Mouse (Mus musculus) layer of hippocampus, adult 9-10 months (tissue): ENCODE results near the gene Kcnf1.

Source experiments
- DNase-seq: peaks from one replicate; pipeline ENCODE4 v3.0.0; 2022; ENCODE audit warnings: low spot score

The Kcnf1 gene

DNA sequence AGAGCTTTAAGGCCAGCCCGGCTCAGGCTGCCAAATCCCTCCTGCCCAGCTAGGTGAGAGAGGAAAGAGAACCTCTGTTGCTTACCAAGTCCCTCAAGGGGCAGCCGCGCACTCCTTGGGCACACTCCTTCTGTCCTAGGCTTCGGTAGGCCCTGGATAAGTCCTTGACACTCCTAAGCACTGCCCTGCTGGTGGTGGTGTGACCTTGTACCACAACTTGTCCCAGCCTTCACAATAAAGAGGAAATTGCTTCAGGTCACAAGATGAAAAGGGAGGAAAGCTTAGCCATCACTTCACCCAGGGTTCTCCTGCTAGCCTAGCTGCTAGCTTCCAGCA lies at the start of gene Kcnf1:
Gene Kcnf1 (minus strand): TSS at position 132 of the 336 bp plus-strand sequence.
- no peak for DNase-seq

GRCm38 (mm10) chr12:17225012-17225411 lies 48.3 kb upstream of the Kcnf1 start:
- no peak for DNase-seq

DNA sequence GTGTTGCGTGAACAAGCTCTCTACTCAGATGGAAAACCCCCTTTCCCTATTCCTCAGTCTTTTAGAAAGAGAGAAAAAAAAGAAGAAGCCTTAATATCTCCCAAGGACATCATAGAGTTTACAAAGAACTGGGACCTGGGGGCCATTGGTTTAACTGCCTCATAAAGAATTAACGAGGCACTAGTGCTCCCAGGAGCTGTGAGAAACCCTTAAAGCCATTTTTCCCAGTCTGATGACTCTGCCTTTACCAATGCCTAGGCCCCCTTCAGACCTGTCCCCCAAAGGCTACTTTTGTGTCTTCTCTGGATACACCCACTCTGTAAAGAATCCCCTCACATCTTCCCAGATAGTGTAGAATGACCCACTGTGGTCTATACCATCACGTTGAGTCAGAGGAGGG lies 46.4 kb upstream of the Kcnf1 start:
- no peak for DNase-seq

DNA sequence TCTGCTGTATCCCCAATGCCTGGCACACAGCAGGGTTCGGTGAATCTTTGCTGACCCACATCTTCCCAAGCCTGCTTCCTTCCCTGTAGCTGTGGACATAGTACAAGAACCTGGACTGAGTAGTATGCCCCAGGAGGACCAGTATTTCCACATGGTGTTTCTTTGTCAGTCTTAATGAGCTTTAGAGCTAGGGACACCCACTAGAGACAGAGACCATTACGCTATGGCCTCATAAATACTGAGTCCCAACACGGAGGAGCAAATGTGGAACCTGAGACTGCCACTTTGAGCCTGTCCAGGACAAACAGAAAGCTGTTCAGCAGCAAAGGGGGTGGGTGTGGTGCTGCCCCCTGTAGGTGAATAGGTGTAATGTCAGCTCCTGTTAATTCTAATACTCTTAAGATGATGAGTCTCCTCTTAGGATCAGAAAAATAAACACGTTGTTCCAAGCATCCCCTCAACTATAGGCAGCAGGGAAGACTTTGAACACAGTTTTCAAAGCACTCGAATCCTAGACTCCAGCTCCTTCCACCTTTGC lies 45.3 kb upstream of the Kcnf1 start:
- DNase-seq, result no peak

DNA sequence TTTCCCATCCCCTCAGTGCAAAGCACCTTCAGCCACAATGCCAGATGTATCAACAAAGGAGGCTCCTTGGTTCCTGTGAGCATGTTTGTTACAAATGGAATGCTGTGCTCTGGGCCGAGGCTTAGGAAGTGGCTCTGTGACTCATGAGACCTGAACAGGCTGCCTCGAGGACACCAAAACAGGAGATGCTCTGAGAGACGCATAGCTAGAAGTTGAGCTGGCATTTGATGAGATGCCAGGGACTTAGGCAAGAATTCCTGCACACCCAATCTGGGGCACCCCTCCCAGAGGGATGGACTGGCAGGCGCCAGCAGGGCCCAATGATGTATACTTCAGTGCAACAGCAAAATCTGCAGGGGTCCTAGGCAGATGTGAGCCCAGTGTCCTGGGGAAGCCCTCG lies 43.9 kb upstream of the Kcnf1 start:
- DNase-seq, result no peak

- DNase-seq, result no peak
These were observed 42.4 kb upstream of the Kcnf1 start for GRCm38 (mm10) chr12:17219107-17219506.

DNA sequence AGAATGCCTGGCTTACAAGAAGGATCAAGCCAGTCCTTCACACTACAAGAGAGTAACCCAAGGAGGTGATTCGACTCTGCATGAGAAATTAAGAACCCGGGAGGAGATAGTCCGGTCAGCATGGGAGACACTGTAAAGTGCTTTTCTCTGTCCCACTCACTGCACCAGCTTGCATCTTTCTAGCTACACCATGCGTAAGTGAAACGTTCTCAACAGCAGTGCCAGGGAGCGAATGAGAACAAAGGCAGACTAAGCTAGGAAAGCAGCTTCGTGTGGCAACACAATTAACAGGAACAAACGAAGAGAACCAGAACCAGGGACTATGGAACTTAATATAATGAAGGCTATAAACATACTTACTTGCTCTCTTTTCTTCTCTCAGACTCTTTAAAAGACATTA lies 41.7 kb upstream of the Kcnf1 start:
- DNase-seq, result no peak

GRCm38 (mm10) chr12:17215751-17216150 lies 39.1 kb upstream of the Kcnf1 start:
- DNase-seq, result no peak

GRCm38 (mm10) chr12:17202492-17203322 lies 26.0 kb upstream of the Kcnf1 start:
- no peak for DNase-seq

DNA sequence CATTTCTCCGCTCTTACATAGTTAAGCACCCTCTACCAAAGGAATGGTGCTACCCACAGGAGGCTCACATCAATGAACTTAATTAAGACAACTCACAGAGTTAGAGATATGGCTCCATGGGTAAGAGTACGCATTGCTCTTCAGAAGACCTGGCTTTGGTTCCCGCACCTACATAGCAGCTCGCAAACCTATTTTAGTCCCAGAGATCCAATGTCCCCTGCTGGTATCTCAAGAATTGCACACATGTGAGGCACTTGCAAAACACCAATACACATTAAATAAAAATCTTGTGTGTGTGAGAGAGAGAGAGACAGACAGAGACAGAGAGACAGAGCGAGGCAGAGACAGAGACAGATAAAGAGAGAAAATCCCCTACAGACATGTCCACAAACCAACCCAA lies 21.9 kb upstream of the Kcnf1 start:
- DNase-seq, result no peak

- DNase-seq, result peak; percentile 48
These were observed 17.5 kb upstream of the Kcnf1 start for GRCm38 (mm10) chr12:17194140-17194539.

- no peak for DNase-seq
These were observed 16.6 kb upstream of the Kcnf1 start for GRCm38 (mm10) chr12:17193311-17193710.

DNA sequence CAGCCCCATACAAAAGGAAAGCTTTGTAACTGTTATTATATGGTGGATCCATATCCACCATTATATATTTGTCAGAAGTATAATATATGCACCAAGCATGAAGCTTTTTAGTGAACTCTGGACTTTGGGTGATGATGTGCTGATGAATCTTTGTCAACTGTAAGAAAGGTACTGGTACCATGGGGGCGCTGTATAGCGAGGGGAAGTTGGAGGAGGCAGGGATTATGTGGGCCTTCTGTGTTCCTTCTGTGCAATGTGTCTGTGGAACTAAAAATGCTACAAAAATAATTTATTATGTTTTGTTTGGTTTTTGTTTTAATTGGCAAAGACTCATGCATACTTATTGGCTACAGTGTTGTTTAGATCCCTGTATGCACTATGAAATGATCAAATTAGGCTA lies 16.2 kb upstream of the Kcnf1 start:
- no peak for DNase-seq

DNA sequence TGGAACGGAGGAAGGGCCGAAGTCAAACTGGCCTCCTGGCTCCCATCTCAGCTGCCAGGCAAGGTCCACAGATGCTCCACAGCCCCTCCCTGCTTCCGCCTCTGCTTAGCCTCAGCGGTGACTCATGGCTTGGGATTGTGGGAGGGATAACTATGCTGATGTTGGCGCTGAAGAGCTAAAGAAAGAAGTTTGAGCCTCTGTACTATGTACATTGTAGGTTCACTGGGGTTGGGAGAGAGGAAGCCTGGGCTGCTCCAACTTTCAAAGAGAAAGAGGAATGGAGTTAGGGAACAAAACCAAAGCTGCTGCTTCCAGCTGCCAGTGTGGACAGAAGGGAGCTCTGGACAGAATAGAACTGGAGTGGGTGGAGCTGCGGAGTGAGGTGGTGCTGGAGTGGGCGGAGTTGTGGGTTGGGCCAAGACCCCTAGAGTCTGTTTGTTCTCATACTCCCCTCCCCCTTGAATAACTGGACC lies 7.7 kb upstream of the Kcnf1 start:
- no peak for DNase-seq

- DNase-seq, result no peak
These were observed 7.1 kb upstream of the Kcnf1 start for GRCm38 (mm10) chr12:17183788-17184187.

DNA sequence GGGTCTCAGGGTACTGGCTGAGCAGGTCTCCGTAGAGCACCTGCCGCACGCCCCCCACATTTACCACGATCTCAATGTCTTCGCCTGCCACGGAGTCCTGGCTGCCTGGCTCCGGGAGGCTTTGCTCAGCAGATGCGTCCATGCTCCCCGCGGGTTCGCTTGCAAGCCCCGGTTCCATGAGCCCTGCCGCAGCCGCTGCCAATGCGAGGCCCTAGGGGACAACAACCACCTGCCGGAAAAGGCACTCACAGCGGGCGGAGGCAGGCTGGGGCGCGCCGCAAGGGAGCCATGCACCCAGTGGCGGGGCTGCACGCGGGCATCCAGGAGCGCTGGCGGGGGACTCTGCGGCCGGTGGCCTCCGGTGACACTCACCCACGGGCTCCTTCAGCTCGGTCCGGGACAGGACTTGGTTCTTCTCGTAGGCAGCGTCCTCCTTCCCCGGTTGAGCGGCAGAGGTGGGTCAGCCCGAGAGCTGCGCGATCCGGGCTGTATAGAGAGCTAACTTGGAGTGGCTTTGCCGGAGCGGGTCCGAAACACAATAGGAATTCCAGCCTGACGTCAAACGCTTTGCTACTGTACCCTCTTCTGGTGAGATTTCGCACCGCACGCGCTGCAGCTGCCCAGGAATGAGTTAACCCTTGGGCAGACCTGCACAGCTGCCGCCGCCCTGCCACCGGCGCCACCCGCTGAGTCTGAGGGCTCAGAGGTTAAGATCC lies 489 bp downstream of the Kcnf1 start:
- no peak for DNase-seq

DNA sequence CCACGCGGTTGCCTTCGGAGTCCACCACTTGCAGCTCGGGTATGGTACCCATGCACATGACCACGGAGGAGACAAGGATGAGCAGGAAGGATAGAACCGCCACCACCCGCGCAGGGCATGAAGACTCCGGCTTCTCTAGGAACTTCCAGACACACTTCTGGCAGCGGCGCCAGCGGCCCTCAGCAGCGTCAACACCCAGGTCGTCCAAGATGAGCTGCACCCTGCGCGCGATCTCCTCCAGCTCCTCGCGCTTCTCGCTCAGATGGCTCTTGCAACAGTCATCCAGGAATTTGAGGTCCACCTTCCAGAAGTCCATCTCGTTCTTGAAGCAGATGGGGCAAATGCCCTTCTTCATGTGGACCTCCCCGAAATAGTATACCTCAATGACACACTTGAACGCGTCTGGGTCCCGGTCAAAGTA lies 1.1 kb downstream of the Kcnf1 start:
- DNase-seq, result no peak

- DNase-seq, result no peak
These were observed 1.6 kb downstream of the Kcnf1 start for GRCm38 (mm10) chr12:17175124-17175523.

- DNase-seq, result no peak
These were observed 2.4 kb downstream of the Kcnf1 start for GRCm38 (mm10) chr12:17174134-17174893.

DNA sequence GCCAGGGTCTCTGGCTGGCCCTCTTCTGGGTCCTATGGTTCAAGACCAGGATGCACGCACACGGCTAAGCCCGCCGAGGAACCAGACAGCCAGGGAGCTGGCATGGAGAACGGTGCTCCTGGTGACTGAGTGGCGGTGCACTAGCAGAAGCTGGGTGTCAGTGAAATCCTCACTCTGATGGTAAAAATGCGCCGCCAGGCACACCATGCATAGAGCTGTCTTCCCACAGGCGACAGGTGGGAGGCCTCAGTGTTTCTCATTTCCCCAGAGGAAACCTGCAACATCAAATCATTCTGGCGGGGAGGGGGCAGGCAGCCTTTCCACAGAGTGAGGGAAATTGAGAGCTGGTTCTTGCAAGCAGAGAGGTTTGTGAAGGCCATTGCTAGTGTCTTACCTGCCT lies 6.3 kb downstream of the Kcnf1 start:
- no peak for DNase-seq

GRCm38 (mm10) chr12:17166116-17166515 lies 10.6 kb downstream of the Kcnf1 start:
- no peak for DNase-seq

DNA sequence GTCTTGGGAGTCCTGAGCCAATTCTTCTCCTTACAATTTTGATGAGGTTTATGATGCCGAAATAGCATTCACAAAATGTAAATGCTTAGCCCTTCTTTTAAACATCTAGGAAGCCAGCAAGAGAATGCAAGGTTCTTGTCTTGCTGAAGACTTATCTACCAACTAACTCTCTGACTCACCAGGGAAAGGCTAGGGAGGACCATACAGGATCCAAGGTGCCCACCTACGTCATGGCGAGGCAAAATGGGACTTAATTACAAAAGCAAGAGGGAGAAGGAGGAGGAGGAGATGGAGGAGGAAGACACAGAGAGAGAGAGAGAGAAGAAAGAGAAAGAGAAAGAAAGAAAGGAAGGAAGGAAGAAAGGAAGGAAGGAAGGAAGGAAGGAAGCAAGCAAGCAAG lies 12.7 kb downstream of the Kcnf1 start:
- DNase-seq, result no peak
